Mouse (Mus musculus): Measurements from ENCODE around the gene Rtl9.

GRCm38 (mm10) chrX:143103146-143103545, 3.8 kb downstream of the Rtl9 start:
- TF ChIP-seq POLR2A (IDR thresholded peaks at IDR 0.05; ENCODE audit: borderline replicate concordance, extremely low read depth, low read depth, low read length), result no peak
- TF ChIP-seq CTCF (IDR thresholded peaks at IDR 0.05; ENCODE audit: insufficient read depth, low read length), result no peak

All from lung, adult 2 months (tissue).